Mouse (Mus musculus) hindlimb bud, embryonic 11.5 days (tissue): ENCODE measurements around the gene Gm20661.
A peak's percentile ranks its signal among the peaks of the same experiment; 100 is the strongest.

Experiments
- DNase-seq: peaks from one replicate; pipeline ENCODE4 v3.0.0-alpha.2; 2012; ENCODE audit warnings: low read depth, low spot score; ENCODE audit errors: extremely low spot score

The Gm20661 gene

GRCm38 (mm10) chr9:107982681-107983346 is at the start of gene Gm20661:
Gm20661 (plus strand) TSS chr9:107983058.
- DNase-seq: no peak

GRCm38 (mm10) chr9:107934146-107934545 is 48.7 kb upstream of the Gm20661 start:
- no peak for DNase-seq

GRCm38 (mm10) chr9:107935374-107935773 is 47.5 kb upstream of the Gm20661 start, which contains the start of gene Camkv:
Camkv (plus strand) TSS chr9:107935674.
- DNase-seq: no peak

- DNase-seq: no peak
Observed at GRCm38 (mm10) chr9:107935790-107936214, 47.1 kb upstream of the Gm20661 start.

- no peak for DNase-seq
Observed at GRCm38 (mm10) chr9:107936215-107936822, 46.5 kb upstream of the Gm20661 start.

- DNase-seq: no peak
Observed at GRCm38 (mm10) chr9:107936831-107937230, 46.0 kb upstream of the Gm20661 start.

GRCm38 (mm10) chr9:107947241-107948194 is 35.3 kb upstream of the Gm20661 start:
- no peak for DNase-seq

GRCm38 (mm10) chr9:107949184-107949921 is 33.5 kb upstream of the Gm20661 start:
- DNase-seq: no peak

- no peak for DNase-seq
Observed at GRCm38 (mm10) chr9:107949922-107950235, 33.0 kb upstream of the Gm20661 start, which contains the start of gene Traip. Traip (plus strand) TSS chr9:107950136.

- DNase-seq: peak; percentile 57
Observed at GRCm38 (mm10) chr9:107950460-107951355, 32.1 kb upstream of the Gm20661 start.

GRCm38 (mm10) chr9:107955613-107956289 is 27.1 kb upstream of the Gm20661 start:
- no peak for DNase-seq

- DNase-seq: no peak
Observed at GRCm38 (mm10) chr9:107957141-107957540, 25.7 kb upstream of the Gm20661 start.

GRCm38 (mm10) chr9:107959896-107960295 is 23.0 kb upstream of the Gm20661 start:
- DNase-seq: no peak

GRCm38 (mm10) chr9:107960928-107961327 is 21.9 kb upstream of the Gm20661 start:
- DNase-seq: no peak

- DNase-seq: no peak
Observed at GRCm38 (mm10) chr9:107961351-107961762, 21.5 kb upstream of the Gm20661 start.

GRCm38 (mm10) chr9:107961881-107962280 is 21.0 kb upstream of the Gm20661 start:
- DNase-seq: no peak

GRCm38 (mm10) chr9:107962916-107963315 is 19.9 kb upstream of the Gm20661 start:
- DNase-seq: no peak

- DNase-seq: no peak
Observed at GRCm38 (mm10) chr9:107963700-107964099, 19.2 kb upstream of the Gm20661 start.

- no peak for DNase-seq
Observed at GRCm38 (mm10) chr9:107964681-107965080, 18.2 kb upstream of the Gm20661 start.
